In genomic region chr13:44795891-44796290, GRCm38 (mm10) we compare ENCODE assay signal across 15 mouse cellular contexts.
DNase-seq lines count a peak whose midpoint lies in the region; ATAC-seq lines count a peak whose summit lies in the region.
"Had no signal": no experiment of that assay in that cellular context is flagged by ENCODE, and none has a peak within 500 bp of the region (broad histone marks: within the 10 kb centered on the region; RNA-seq: fewer than 3 reads in every experiment).

No protein-coding gene starts in this region.

- ATAC-seq in forebrain, embryonic 14.5 days = peak; percentile 83
- no peak for ATAC-seq in limb, embryonic 13.5 days (ENCODE audit: low FRiP score, low read depth)
- ATAC-seq: intestine, postnatal 0 days; midbrain, embryonic 15.5 days had no signal

- peak; percentile 33 for DNase-seq in left cerebral cortex, postnatal 4 days
- DNase-seq in left cerebral cortex, adult 18-20 months (ENCODE audit: low spot score in 2 of 2) = no peak
- DNase-seq in embryo, embryonic 9.5 days (ENCODE audit: extremely low spot score) = peak; percentile 7
- DNase-seq in forebrain, embryonic 14.5 days (ENCODE audit: low spot score) = peak; percentile 81
- DNase-seq in left cerebral cortex, adult 11 months (ENCODE audit: low spot score) = no peak
- no peak for DNase-seq in thymus, postnatal 4 days
- DNase-seq: adrenal gland, postnatal 25 days; cerebellum, adult 11-12 months; lung, embryonic 14.5 days; right cerebral cortex, postnatal 14 days had no signal

- no peaks in the 10 kb centered on the region for H3K27me3 ChIP-seq in forebrain, embryonic 14.5 days (replicated peaks; ENCODE audit: control insufficient read depth, insufficient read depth, low read length)
- H3K27me3 ChIP-seq in limb, embryonic 13.5 days = no peaks in the 10 kb centered on the region
- H3K27me3 ChIP-seq: embryonic facial prominence, embryonic 15.5 days; midbrain, embryonic 15.5 days had no signal

- H3K9me3 ChIP-seq in forebrain, embryonic 14.5 days (replicated peaks; ENCODE audit: control insufficient read depth, low read length) = no peaks in the 10 kb centered on the region
- H3K9me3 ChIP-seq in limb, embryonic 13.5 days = no peaks in the 10 kb centered on the region
- H3K9me3 ChIP-seq: embryonic facial prominence, embryonic 15.5 days; midbrain, embryonic 15.5 days had no signal

- H3K4me2 ChIP-seq in forebrain, embryonic 14.5 days (ENCODE audit: low read length) = 0 out of 2 replicates have a peak overlapping the region, but pooled peaks have one; percentile 7
- peak overlapping the region; percentile 16; the same call in 1 of the 2 replicates for H3K4me2 ChIP-seq in limb, embryonic 13.5 days (replicated peaks)
- H3K4me2 ChIP-seq: embryonic facial prominence, embryonic 15.5 days; lung, embryonic 14.5 days; midbrain, embryonic 15.5 days had no signal

- no peak overlapping the region for H3K4me3 ChIP-seq in forebrain, embryonic 14.5 days (ENCODE audit: low read depth, low read length)
- no peak overlapping the region for H3K4me3 ChIP-seq in limb, embryonic 13.5 days
- H3K4me3 ChIP-seq: embryonic facial prominence, embryonic 15.5 days; layer of hippocampus, adult 2 months; midbrain, embryonic 15.5 days had no signal

- H3K9ac ChIP-seq in forebrain, embryonic 14.5 days (ENCODE audit: low read length) = no peak overlapping the region
- H3K9ac ChIP-seq in limb, embryonic 13.5 days = no peak overlapping the region
- H3K9ac ChIP-seq: embryonic facial prominence, embryonic 15.5 days; lung, embryonic 14.5 days; midbrain, embryonic 15.5 days had no signal

- H3K4me1 ChIP-seq in forebrain, embryonic 14.5 days (ENCODE audit: control insufficient read depth, insufficient read depth, low read length) = peaks cover 27% of the 10 kb centered on the region
- H3K4me1 ChIP-seq in limb, embryonic 13.5 days = peaks cover 62% of the 10 kb centered on the region

- no peaks in the 10 kb centered on the region for H3K36me3 ChIP-seq in forebrain, embryonic 14.5 days (ENCODE audit: control insufficient read depth, insufficient read depth, low read length)
- no peaks in the 10 kb centered on the region for H3K36me3 ChIP-seq in limb, embryonic 13.5 days
- H3K36me3 ChIP-seq: embryonic facial prominence, embryonic 15.5 days; midbrain, embryonic 15.5 days had no signal

- 4% methylated on average over 3 of the region's 3 CpGs for WGBS in forebrain, embryonic 14.5 days
- 21% methylated on average over 3 of the region's 3 CpGs for WGBS in limb, embryonic 13.5 days

- no peak overlapping the region for H3K27ac ChIP-seq in forebrain, embryonic 14.5 days (ENCODE audit: low read depth, low read length)
- H3K27ac ChIP-seq in limb, embryonic 13.5 days = no peak overlapping the region
- H3K27ac ChIP-seq: embryonic facial prominence, embryonic 15.5 days; layer of hippocampus, adult 2 months; midbrain, embryonic 15.5 days had no signal

- intact Hi-C loops in left cerebral cortex, postnatal 4 days (cut with DNase I) = no loop called here

Comparison
In these comparisons a context has a peak if more than half of its experiments do, and no peak if none do; other contexts are left out.
1. DNase-seq: peak in left cerebral cortex, postnatal 4 days (single experiment), embryo, embryonic 9.5 days (single experiment) and forebrain, embryonic 14.5 days (single experiment); none in left cerebral cortex, adult 18-20 months (0 of 2), left cerebral cortex, adult 11 months (single experiment) and thymus, postnatal 4 days (single experiment).